9 mouse cellular contexts compared by ENCODE assay signal in the genomic region with DNA sequence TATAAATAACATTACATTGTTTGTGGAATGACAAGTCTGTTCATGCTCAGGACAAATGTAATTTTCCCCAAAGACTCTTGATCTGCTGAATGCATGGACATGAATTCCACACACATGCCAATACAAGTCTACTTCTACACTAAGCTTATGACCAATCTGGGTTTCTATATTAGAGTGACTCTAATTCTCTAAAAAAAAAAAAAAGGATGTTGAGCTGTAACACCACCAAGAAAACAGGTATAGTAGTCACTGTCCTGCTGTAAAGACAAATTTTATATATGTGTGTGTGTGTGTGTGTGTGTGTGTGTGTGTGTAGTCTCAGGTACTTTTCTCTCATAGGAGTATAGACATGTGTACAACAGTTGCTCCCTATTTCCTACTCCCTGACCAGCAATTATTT. TPM values are rescaled to one million over a fixed set of nuclear protein-coding genes. Genes with fewer than 3 reads are reported as not detected.
DNase-seq lines count a peak whose midpoint lies in the region; ATAC-seq and TF ChIP-seq lines count a peak whose summit lies in the region.
"Had no signal": no experiment of that assay in that cellular context is flagged by ENCODE, and none has a peak within 500 bp of the region (broad histone marks: within the 10 kb centered on the region; RNA-seq: fewer than 3 reads in every experiment).

No protein-coding gene starts in this region.

- H3K9ac ChIP-seq in kidney, embryonic 14.5 days (ENCODE audit: low read depth, low read length) = no peak overlapping the region
- peak overlapping the region; percentile 94 for H3K9ac ChIP-seq in forebrain, embryonic 13.5 days
- no peak overlapping the region for H3K9ac ChIP-seq in limb, embryonic 13.5 days
- H3K9ac ChIP-seq in neural tube, embryonic 13.5 days = no peak overlapping the region

- no peak overlapping the region for H3K27ac ChIP-seq in kidney, embryonic 14.5 days (ENCODE audit: low read depth, low read length)
- H3K27ac ChIP-seq in kidney, adult 2 months (ENCODE audit: insufficient read depth, low read depth, low read length) = no peak overlapping the region
- no peak overlapping the region for H3K27ac ChIP-seq in forebrain, embryonic 13.5 days
- H3K27ac ChIP-seq in limb, embryonic 13.5 days = no peak overlapping the region
- H3K27ac ChIP-seq in neural tube, embryonic 13.5 days (replicated peaks) = no peak overlapping the region

- DNase-seq in kidney, adult 2 months = no peak
- DNase-seq in natural killer cell, adult 2 months (ENCODE audit: low spot score in 2 of 2) = no peak
- no peak for DNase-seq in cerebellum, adult 8-10 months
- DNase-seq in cerebellum, postnatal 25 days = no peak
- DNase-seq: kidney, postnatal 14 days had no signal

- no peaks in the 10 kb centered on the region for H3K27me3 ChIP-seq in kidney, embryonic 14.5 days (ENCODE audit: control insufficient read depth, insufficient read depth, low read length)
- H3K27me3 ChIP-seq in kidney, adult 2 months (replicated peaks; ENCODE audit: control insufficient read depth, insufficient read depth, low read length) = no peaks in the 10 kb centered on the region
- H3K27me3 ChIP-seq in forebrain, embryonic 13.5 days = no peaks in the 10 kb centered on the region
- no peaks in the 10 kb centered on the region for H3K27me3 ChIP-seq in limb, embryonic 13.5 days
- H3K27me3 ChIP-seq in neural tube, embryonic 13.5 days = no peaks in the 10 kb centered on the region

- no peaks in the 10 kb centered on the region for H3K9me3 ChIP-seq in kidney, embryonic 14.5 days (ENCODE audit: control insufficient read depth, low read length)
- H3K9me3 ChIP-seq in forebrain, embryonic 13.5 days (replicated peaks) = peaks cover 3% of the 10 kb centered on the region; the same call in 1 of the 2 replicates
- no peaks in the 10 kb centered on the region; the same call in 1 of the 2 replicates for H3K9me3 ChIP-seq in limb, embryonic 13.5 days
- H3K9me3 ChIP-seq in neural tube, embryonic 13.5 days = 0 out of 2 replicates have a peak, but pooled peaks cover 7% of the 10 kb centered on the region

- peaks cover 11% of the 10 kb centered on the region for H3K36me3 ChIP-seq in kidney, embryonic 14.5 days (ENCODE audit: control insufficient read depth, insufficient read depth, low read length)
- H3K36me3 ChIP-seq in kidney, adult 2 months (ENCODE audit: control insufficient read depth, insufficient read depth, low read length) = no peaks in the 10 kb centered on the region
- peaks cover 19% of the 10 kb centered on the region for H3K36me3 ChIP-seq in forebrain, embryonic 13.5 days (ENCODE audit: poor library complexity, severe bottlenecking)
- H3K36me3 ChIP-seq in limb, embryonic 13.5 days = peaks cover 17% of the 10 kb centered on the region
- H3K36me3 ChIP-seq in neural tube, embryonic 13.5 days = peaks cover 14% of the 10 kb centered on the region

- H3K4me2 ChIP-seq in kidney, embryonic 14.5 days (replicated peaks; ENCODE audit: low read depth, low read length) = peak overlapping the region; percentile 72
- H3K4me2 ChIP-seq in forebrain, embryonic 13.5 days = peak overlapping the region; percentile 79
- peak overlapping the region; percentile 72 for H3K4me2 ChIP-seq in limb, embryonic 13.5 days (replicated peaks)
- peak overlapping the region; percentile 62 for H3K4me2 ChIP-seq in neural tube, embryonic 13.5 days

- 0 out of 2 replicates have a peak, but pooled peaks cover 4% of the 10 kb centered on the region for H3K4me1 ChIP-seq in kidney, embryonic 14.5 days (ENCODE audit: control insufficient read depth, insufficient read depth, low read length)
- peaks cover 4% of the 10 kb centered on the region; the same call in 1 of the 2 replicates for H3K4me1 ChIP-seq in kidney, adult 2 months (ENCODE audit: control insufficient read depth, insufficient read depth, low read length)
- H3K4me1 ChIP-seq in forebrain, embryonic 13.5 days = peaks cover 28% of the 10 kb centered on the region
- H3K4me1 ChIP-seq in limb, embryonic 13.5 days = peaks cover 17% of the 10 kb centered on the region; the same call in 1 of the 2 replicates
- peaks cover 22% of the 10 kb centered on the region for H3K4me1 ChIP-seq in neural tube, embryonic 13.5 days (replicated peaks)

- H3K4me3 ChIP-seq in kidney, embryonic 14.5 days (ENCODE audit: low read length) = peak overlapping the region; percentile 75; the same call in 1 of the 2 replicates
- H3K4me3 ChIP-seq in kidney, adult 2 months (ENCODE audit: insufficient read depth, low read depth, low read length) = no peak overlapping the region
- H3K4me3 ChIP-seq in forebrain, embryonic 13.5 days = peak overlapping the region; percentile 79
- peak overlapping the region; percentile 71 for H3K4me3 ChIP-seq in limb, embryonic 13.5 days
- peak overlapping the region; percentile 79 for H3K4me3 ChIP-seq in neural tube, embryonic 13.5 days

- TF ChIP-seq CTCF in kidney, adult 2 months (conservative IDR thresholded peaks at IDR 0.05; ENCODE audit: insufficient read depth, insufficient read length, low read depth, low read length) = no peak

- ATAC-seq in kidney, embryonic 14.5 days (ENCODE audit: low FRiP score, low TSS enrichment) = no peak
- ATAC-seq in forebrain, embryonic 13.5 days = no peak
- ATAC-seq in limb, embryonic 13.5 days (ENCODE audit: low FRiP score, low read depth) = no peak
- ATAC-seq in neural tube, embryonic 13.5 days (ENCODE audit: low read depth) = no peak

- TF ChIP-seq POLR2A in kidney, adult 2 months (IDR thresholded peaks at IDR 0.05; ENCODE audit: low read depth, low read length) = no peak

RNA-seq across cellular contexts. Expression of a gene that starts 1.3 kb away (rescaled TPM):
- 26.7 and 29.7 TPM in 2 replicates for polyA plus RNA-seq in kidney, embryonic 14.5 days (2014; fragmentation: Nextera tagmentation; extraction: Ambion mirVana)
- 3.1 and 3.2 TPM in 2 replicates for polyA plus RNA-seq in kidney, adult 2 months (2012; rRNA removed)
- polyA plus RNA-seq in forebrain, embryonic 13.5 days (2015; fragmentation: Nextera tagmentation; extraction: Ambion mirVana) = 24.3 and 25.6 TPM in 2 replicates
- 21.2 and 21.3 TPM in 2 replicates for polyA plus RNA-seq in limb, embryonic 13.5 days (2015; fragmentation: Nextera tagmentation; extraction: Ambion mirVana)
- 6.5 and 7.8 TPM in 2 replicates for polyA plus RNA-seq in neural tube, embryonic 13.5 days (2015; fragmentation: Nextera tagmentation; extraction: Ambion mirVana)
